Mouse (Mus musculus) hindlimb bud, embryonic 11.5 days (tissue): ENCODE measurements around the gene Ninl.
"Not testable (repeated sequence)": the region's sequence is repeated elsewhere in the genome, so short reads cannot be mapped to it uniquely, and the experiment has no call there.

Experiments
- DNase-seq: peaks from one replicate; pipeline ENCODE4 v3.0.0-alpha.2; 2012; ENCODE audit warnings: low read depth, low spot score; ENCODE audit errors: extremely low spot score

Ninl gene

GRCm38 (mm10) chr2:150909429-150910039, 129.6 kb downstream of the Ninl start:
- DNase-seq: peak; percentile 95

DNA sequence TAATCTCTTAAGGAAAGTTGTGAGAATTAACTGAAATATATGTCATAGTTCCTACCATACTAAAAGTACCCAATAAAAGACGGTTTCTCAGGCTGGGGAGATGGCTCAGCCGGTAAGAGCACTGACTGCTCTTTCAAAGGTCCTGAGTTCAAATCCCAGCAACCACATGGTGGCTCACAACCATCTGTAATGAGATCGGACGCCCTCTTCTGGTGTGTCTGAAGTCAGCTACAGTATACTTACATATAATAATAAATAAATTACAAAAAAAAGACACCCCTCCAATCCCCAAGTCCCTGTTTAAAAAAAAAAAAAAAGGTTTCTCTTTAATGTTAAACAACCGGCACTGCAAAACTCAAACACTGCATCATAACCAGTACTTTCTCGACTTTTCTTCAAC, 130.3 kb downstream of the Ninl start:
- DNase-seq: not testable (repeated sequence)

- DNase-seq: no peak
These were observed 134.2 kb downstream of the Ninl start, which contains the start of gene Gins1 for GRCm38 (mm10) chr2:150904936-150905450. Gene Gins1 (plus strand): TSS chr2:150905400.

DNA sequence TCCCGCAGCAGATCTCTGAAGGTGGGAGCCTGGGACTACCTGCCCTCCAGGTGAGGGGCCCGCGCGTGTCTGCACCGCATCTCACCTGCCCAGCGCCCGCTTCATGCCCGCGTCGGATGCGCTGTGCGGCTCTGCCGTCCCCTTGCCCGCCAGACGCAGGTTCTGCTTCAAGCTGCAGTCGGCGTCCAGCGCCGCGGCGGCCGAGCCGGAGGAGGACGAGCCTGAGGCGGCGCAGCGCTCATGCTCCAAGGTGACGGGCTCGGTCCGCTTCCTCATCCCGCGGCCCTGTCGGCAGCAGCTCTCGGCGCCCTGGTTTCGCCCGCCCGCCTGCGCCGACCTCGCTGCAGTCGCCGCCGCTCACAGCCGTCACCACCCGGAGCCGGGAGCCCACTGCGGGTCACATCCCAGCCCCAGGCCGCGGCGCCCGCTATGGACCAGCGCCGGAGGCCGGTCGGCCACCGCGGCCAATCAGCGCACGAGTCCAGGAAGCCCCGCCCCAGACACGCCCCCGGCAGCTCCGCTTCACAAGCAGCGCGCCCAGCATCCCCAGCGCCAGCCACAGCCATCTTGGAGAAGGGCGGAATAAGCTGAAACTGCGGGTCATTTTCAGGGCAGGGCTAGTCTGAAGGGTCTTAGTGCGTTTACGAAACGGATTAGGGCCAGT, 134.8 kb downstream of the Ninl start, which contains the start of gene Abhd12:
Gene Abhd12 (minus strand): TSS at position 470 of the 664 bp plus-strand sequence.
- DNase-seq: peak; percentile 71

GRCm38 (mm10) chr2:150902347-150902746, 136.8 kb downstream of the Ninl start:
- DNase-seq: no peak

DNA sequence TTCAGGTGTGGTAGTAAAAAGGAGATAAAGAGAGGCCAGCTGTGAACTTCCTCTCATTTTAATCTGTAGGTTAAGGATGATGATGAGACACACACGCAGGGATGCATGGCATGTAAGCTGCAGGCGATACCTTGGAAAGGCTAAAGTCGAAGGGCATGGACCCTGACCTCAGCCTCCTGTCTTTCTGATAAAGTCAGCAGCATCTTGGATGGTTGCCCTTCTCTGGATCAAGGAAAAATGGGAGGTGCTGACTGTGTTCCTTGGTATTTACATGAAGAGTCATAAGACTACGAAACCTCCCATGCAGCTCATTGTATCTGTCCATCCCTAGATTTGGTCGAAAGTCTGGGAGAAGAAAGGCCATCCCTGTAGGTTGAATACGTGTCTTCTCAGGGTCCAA, 138.8 kb downstream of the Ninl start:
- no peak for DNase-seq

DNA sequence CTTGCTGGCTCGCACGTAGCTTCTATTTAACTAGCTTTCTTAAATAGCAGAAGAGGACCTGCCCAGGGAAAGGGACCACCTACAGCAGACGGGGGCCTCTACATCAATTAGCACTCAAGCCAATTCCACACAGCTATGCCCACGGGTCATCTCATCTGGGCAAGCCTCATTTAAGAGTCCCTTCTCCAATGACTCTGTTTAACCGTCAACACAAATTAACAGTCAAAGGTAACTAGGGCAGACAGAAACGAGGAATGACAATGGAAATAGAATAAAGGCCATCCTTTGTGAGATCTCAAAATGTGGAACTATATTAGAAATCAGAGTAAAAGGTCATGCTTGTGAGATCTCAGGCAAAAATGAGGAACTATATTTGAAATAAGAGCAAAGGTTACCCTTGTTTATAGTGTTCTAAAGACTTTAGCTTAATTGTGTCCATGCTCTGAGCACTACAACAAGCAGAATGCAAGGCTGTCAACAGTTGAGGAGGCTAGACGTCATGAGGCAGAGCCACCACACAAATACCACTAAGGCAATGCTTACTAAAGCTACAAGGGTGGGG, 143.4 kb downstream of the Ninl start:
- DNase-seq: no peak

DNA sequence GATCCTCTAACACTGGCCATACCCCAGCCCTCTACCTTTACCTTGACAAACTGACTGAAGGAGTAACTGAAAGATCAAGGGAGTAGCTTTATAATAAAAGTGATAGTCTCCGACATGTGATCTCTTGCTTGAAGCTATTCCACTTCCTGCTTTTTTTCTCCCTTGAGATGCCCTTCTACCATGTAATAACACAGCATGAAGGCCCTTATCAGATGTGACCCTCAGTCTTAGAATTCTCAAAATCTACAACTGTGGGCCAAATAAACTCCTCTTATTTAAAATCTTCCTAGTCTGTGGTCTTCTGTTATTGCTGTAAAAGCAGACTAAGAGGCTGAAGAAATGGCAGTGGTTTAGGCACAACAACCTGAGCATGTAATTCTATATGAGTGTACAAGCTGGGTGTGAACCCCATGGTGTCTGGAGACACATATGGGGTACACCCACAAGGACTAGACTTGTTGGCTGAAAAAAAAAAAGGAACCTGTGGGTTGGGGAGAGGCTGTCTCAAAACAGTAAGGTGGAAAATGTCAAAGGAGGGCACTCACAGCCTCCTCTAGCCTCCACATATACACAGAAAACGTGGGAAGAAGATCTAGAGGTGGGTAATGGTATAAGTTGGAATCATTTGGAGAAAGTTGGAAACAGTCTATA, 144.4 kb downstream of the Ninl start:
- DNase-seq: no peak

GRCm38 (mm10) chr2:150887370-150887769, 151.8 kb downstream of the Ninl start:
- DNase-seq: no peak

- no peak for DNase-seq
These were observed 152.9 kb downstream of the Ninl start for GRCm38 (mm10) chr2:150886315-150886714.

- no peak for DNase-seq
These were observed 153.4 kb downstream of the Ninl start for GRCm38 (mm10) chr2:150885814-150886213.

DNA sequence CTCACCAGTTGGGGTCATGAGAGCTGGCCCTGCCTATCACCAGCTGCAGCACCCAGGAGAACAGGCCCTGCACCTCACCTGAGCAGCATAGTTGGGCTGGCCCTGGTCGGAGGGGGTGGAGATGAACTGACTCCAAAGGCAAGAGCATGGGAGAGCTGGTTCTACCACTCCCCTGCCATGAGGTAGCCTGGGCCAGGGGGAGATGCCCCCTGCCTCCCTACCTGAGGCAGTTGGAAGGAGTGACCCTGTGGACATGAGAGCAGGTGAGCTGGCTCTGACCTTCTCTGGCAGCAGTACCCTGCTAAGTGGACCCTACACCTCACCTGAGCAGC, 154.4 kb downstream of the Ninl start:
- DNase-seq: no peak
